Mouse (Mus musculus) heart, adult 2 months (tissue): Measurements from ENCODE around the gene Tfg.

Experiments used
- CTCF ChIP-seq: fragments of 200-600 bp; IDR thresholded peaks from 2 replicates; pipeline ENCODE4 v1.8.1; 2022; ENCODE audit warnings: antibody characterized with exemption, mild to moderate bottlenecking, moderate library complexity
- POLR2A ChIP-seq: fragments of 200-500 bp; IDR thresholded peaks from 2 replicates; pipeline ENCODE4 v1.6.1; 2011; ENCODE audit warnings: mild to moderate bottlenecking, low read depth, low read length, control low read depth; ENCODE audit not compliant: insufficient read depth

- TF ChIP-seq POLR2A = no peak
- no peak for TF ChIP-seq CTCF
Measured at GRCm38 (mm10) chr16:56700898-56701297, 16.4 kb downstream of the Tfg start.
